Mouse (Mus musculus): ENCODE data around the gene Alcam. TPM values are rescaled to one million over a fixed set of nuclear protein-coding genes. Genes with fewer than 3 reads are reported as not detected.

The Alcam gene
- total and polyA plus RNA-seq, 3 experiments: not detected

DNA sequence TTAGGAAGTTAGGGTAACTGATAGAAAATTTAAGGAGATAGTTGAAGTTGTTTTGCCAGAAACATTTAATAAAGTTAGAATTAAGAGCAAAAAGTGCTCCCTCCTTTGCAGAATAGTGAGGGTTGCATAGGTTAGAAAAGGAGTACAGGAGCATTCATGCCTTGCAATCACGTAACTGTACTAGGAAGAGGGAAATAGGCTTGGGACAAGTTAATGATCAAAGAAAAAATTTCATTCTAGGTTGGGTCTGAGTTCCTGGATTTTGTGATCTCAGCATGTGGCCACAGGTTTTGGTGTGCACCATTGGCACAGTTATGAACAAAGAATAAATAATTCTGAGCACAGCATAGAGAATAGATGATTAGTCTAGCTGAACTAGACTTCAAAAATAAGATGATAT lies 192.1 kb downstream of the Alcam start:
- Histone ChIP-seq H3K79me2 (ENCODE audit: control insufficient read depth, insufficient read depth, low read length, poor library complexity) (no peaks in the 10 kb centered on the region), H3K36me3 (ENCODE audit: control insufficient read depth in 1 of 2, insufficient read depth in 2 of 2, low read length in 2 of 2) (no peaks in the 10 kb centered on the region), H3K4me1 (ENCODE audit: control insufficient read depth in 1 of 2, insufficient read depth in 2 of 2, low read length in 2 of 2) (no peaks in the 10 kb centered on the region), H3K9me3 (replicated peaks; ENCODE audit: insufficient read depth, low read length) (no peaks in the 10 kb centered on the region), H3K4me3 (ENCODE audit: control insufficient read depth in 1 of 2, insufficient read depth in 1 of 2, low read depth in 2 of 2, low read length in 2 of 2) (no peak overlapping the region), H3K27ac (ENCODE audit: control insufficient read depth, low read depth, low read length) (no peak overlapping the region), H3K27me3 (ENCODE audit: control insufficient read depth in 1 of 2, insufficient read depth in 2 of 2, low read length in 2 of 2) (no peaks in the 10 kb centered on the region), H3K9ac (ENCODE audit: control insufficient read depth, low read depth, low read length, poor library complexity, severe bottlenecking) (no peak overlapping the region)
- no peak for DNase-seq (ENCODE audit: low read depth, low spot score)
- TF ChIP-seq GATA1 (IDR thresholded peaks at IDR 0.05; ENCODE audit: low read depth, low read length): no peak

DNA sequence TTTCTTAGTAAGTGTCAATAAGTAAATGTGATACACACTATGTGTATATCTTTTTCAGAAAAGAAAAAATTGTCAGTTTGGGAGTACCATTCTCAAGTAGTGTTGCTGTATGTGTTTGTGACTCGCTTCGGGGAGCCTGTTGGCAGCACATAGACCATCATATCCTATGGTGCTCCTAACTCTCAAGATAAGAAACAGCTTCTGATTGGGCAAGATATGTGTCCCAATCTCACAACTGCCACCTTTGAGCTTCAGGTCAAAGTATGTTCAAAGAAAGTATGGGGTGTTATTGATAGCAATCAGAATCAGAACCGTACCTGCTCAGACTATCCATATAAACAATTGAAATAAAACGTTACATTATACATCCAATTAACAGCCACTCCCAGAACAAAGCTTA lies 202.9 kb downstream of the Alcam start:
- H3K4me1 ChIP-seq (ENCODE audit: control insufficient read depth in 1 of 2, insufficient read depth in 2 of 2, low read length in 2 of 2): no peaks in the 10 kb centered on the region
- no peaks in the 10 kb centered on the region; a peak in 1 of 4 replicates for H3K36me3 ChIP-seq (ENCODE audit: control insufficient read depth in 1 of 2, insufficient read depth in 2 of 2, low read length in 2 of 2)
- DNase-seq (ENCODE audit: low read depth, low spot score): no peak
- H3K27me3 ChIP-seq (ENCODE audit: control insufficient read depth in 1 of 2, insufficient read depth in 2 of 2, low read length in 2 of 2): no peaks in the 10 kb centered on the region
- H3K4me3 ChIP-seq (ENCODE audit: control insufficient read depth in 1 of 2, insufficient read depth in 1 of 2, low read depth in 2 of 2, low read length in 2 of 2): no peak overlapping the region
- no peaks in the 10 kb centered on the region for H3K79me2 ChIP-seq (ENCODE audit: control insufficient read depth, insufficient read depth, low read length, poor library complexity)
- H3K9me3 ChIP-seq (replicated peaks; ENCODE audit: insufficient read depth, low read length): no peaks in the 10 kb centered on the region
- no peak overlapping the region for H3K27ac ChIP-seq (ENCODE audit: control insufficient read depth, low read depth, low read length)
- H3K9ac ChIP-seq (ENCODE audit: control insufficient read depth, low read depth, low read length, poor library complexity, severe bottlenecking): no peak overlapping the region
- no peak for TF ChIP-seq HCFC1 (IDR thresholded peaks at IDR 0.05; ENCODE audit: low read depth, low read length)
- TF ChIP-seq NRF1 (IDR thresholded peaks at IDR 0.05; ENCODE audit: insufficient read depth, low read depth, low read length, poor library complexity, severe bottlenecking): no peak
- no peak for TF ChIP-seq MAX (IDR thresholded peaks at IDR 0.05; ENCODE audit: low read length)
- TF ChIP-seq RCOR1 (IDR thresholded peaks at IDR 0.05; ENCODE audit: low read depth, low read length): no peak
- TF ChIP-seq ZKSCAN1 (IDR thresholded peaks at IDR 0.05; ENCODE audit: low read depth, low read length): no peak

DNA sequence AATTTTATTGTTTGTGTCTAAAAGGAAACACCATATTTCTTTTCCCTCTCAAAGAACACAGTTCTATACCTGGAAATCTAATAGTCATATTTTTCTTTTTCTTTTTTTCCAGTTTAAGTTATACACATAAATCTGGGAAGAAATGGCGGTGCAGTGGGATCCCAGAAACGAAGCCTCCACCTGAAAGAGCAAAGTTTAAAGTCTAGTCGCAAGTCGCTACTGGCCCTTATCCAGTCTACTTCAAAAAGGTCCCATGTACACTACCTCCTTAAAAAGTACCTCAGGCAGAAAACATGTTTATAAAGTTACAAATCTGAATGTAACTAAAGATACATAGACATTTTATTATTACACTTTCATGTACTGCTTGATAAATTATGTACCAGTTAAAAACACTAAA lies 203.7 kb downstream of the Alcam start:
- no peaks in the 10 kb centered on the region for H3K79me2 ChIP-seq (ENCODE audit: control insufficient read depth, insufficient read depth, low read length, poor library complexity)
- H3K27ac ChIP-seq (ENCODE audit: control insufficient read depth, low read depth, low read length): no peak overlapping the region
- H3K36me3 ChIP-seq (ENCODE audit: control insufficient read depth in 1 of 2, insufficient read depth in 2 of 2, low read length in 2 of 2): no peaks in the 10 kb centered on the region
- no peaks in the 10 kb centered on the region for H3K4me1 ChIP-seq (ENCODE audit: control insufficient read depth in 1 of 2, insufficient read depth in 2 of 2, low read length in 2 of 2)
- H3K4me3 ChIP-seq (ENCODE audit: control insufficient read depth in 1 of 2, insufficient read depth in 1 of 2, low read depth in 2 of 2, low read length in 2 of 2): no peak overlapping the region
- TF ChIP-seq USF1 (IDR thresholded peaks at IDR 0.05; ENCODE audit: low read depth, low read length) (no peak), HCFC1 (IDR thresholded peaks at IDR 0.05; ENCODE audit: low read depth, low read length) (no peak), GATA1 (IDR thresholded peaks at IDR 0.05; ENCODE audit: low read depth, low read length) (no peak), ZKSCAN1 (IDR thresholded peaks at IDR 0.05; ENCODE audit: low read depth, low read length) (no peak), MAZ (IDR thresholded peaks at IDR 0.05; ENCODE audit: low read depth, low read length) (no peak), MEF2A (IDR thresholded peaks at IDR 0.05; ENCODE audit: extremely low read depth, insufficient replicate concordance, low read depth, low read length, poor library complexity, severe bottlenecking) (no peak), TAL1 (IDR thresholded peaks at IDR 0.05; ENCODE audit: low read length) (no peak), MYB (IDR thresholded peaks at IDR 0.05; ENCODE audit: low read depth, low read length) (no peak)
- H3K9ac ChIP-seq (ENCODE audit: control insufficient read depth, low read depth, low read length, poor library complexity, severe bottlenecking): no peak overlapping the region
- DNase-seq (ENCODE audit: low read depth, low spot score): no peak
- H3K27me3 ChIP-seq (ENCODE audit: control insufficient read depth in 1 of 2, insufficient read depth in 2 of 2, low read length in 2 of 2): no peaks in the 10 kb centered on the region
- H3K9me3 ChIP-seq (replicated peaks; ENCODE audit: insufficient read depth, low read length): no peaks in the 10 kb centered on the region
